Mouse (Mus musculus) forebrain, embryonic 11.5 days (tissue): ENCODE data around the gene Dlx6. TPM values are rescaled to one million over a fixed set of nuclear protein-coding genes. Genes with fewer than 3 reads are reported as not detected.

Experiments used
- ATAC-seq: fragments of 200-750 bp; cut with Nextera tagmentation; replicated peaks from 2 replicates; pipeline ENCODE4 v1.8.0; 2017; ENCODE audit warnings: moderate TSS enrichment; ENCODE audit not compliant: low FRiP score
- DNase-seq: peaks from one replicate; pipeline ENCODE4 v3.0.0-alpha.2; 2017; ENCODE audit warnings: low spot score
- H3K27ac ChIP-seq: fragments of 300-500 bp; sonication (generic); 2 replicates; pipeline ENCODE4 v1.5.1; 2014; ENCODE audit warnings: low read depth, low read length
- H3K27me3 ChIP-seq: fragments of 300-500 bp; sonication (generic); 2 replicates; pipeline ENCODE4 v1.6.1; 2014; ENCODE audit warnings: mild to moderate bottlenecking, low read length, mixed read lengths; ENCODE audit not compliant: control insufficient read depth, insufficient read depth
- H3K36me3 ChIP-seq: fragments of 300-500 bp; sonication (generic); 2 replicates; pipeline ENCODE4 v1.6.1; 2014; ENCODE audit warnings: mild to moderate bottlenecking, low read length, moderate library complexity, mixed read lengths; ENCODE audit not compliant: control insufficient read depth, insufficient read depth
- H3K4me1 ChIP-seq: fragments of 300-500 bp; sonication (generic); replicated peaks from 2 replicates; pipeline ENCODE4 v1.6.1; 2014; ENCODE audit warnings: low read length, mixed read lengths; ENCODE audit not compliant: control insufficient read depth, insufficient read depth
- H3K4me2 ChIP-seq: fragments of 300-500 bp; sonication (generic); 2 replicates; pipeline ENCODE4 v1.6.1; 2014; ENCODE audit warnings: low read depth, mild to moderate bottlenecking, low read length, moderate library complexity, mixed read lengths; ENCODE audit not compliant: severe bottlenecking
- H3K4me3 ChIP-seq: fragments of 300-500 bp; sonication (generic); 2 replicates; pipeline ENCODE4 v1.5.1; 2014; ENCODE audit warnings: low read depth, low read length
- H3K9ac ChIP-seq: fragments of 300-500 bp; sonication (generic); 2 replicates; pipeline ENCODE4 v1.6.1; 2014; ENCODE audit warnings: low read length
- H3K9me3 ChIP-seq: fragments of 300-500 bp; sonication (generic); 2 replicates; pipeline ENCODE4 v1.6.1; 2016; ENCODE audit warnings: low read length, mixed read lengths; ENCODE audit not compliant: control insufficient read depth
- WGBS: fragments of 180-500 bp; shearing (Covaris S2); extraction: QIAGEN DNeasy Blood & Tissue Kit; methylation state at CpG from one replicate; pipeline ENCODE4 v1.1.7; 2014; 5-methylcytosine and 5-hydroxymethylcytosine counted together
- polyA plus RNA-seq: library from polyadenylated mRNA; unstranded; fragments of >200 nt; fragmentation: Nextera tagmentation; extraction: Ambion mirVana; gene quantifications from 2 replicates; pipeline ENCODE4 v1.2.1, GENCODE M21; 2014

The Dlx6 gene
- polyA plus RNA-seq, 1 experiment from 2014 or later: 4.5 TPM

DNA sequence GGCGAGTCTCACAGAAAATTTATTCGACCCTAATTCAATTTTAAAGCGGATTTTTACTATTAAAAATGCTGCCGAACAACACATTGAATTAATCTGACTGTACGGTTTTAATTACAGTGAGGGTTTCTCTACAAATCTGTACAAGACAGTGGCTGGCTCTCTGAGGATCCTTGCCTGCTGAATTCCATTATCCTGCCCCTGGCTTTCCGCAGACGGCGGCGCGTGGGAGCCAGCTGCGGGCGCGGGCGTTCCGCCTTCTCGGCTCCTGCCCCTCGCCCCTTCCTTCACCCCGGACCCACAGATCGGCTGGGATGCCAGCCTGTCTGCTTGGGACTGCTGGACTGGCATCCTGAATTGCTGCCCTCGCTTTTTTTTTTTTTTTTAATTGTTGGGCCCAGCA lies 6.8 kb upstream of the Dlx6 start:
- Histone ChIP-seq H3K4me1 (0 out of 2 replicates have a peak, but pooled peaks cover 6% of the 10 kb centered on the region), H3K4me3 (peak overlapping the region; percentile 18), H3K9me3 (no peaks in the 10 kb centered on the region), H3K27me3 (peaks cover 92% of the 10 kb centered on the region), H3K4me2 (peak overlapping the region; percentile 29), H3K36me3 (no peaks in the 10 kb centered on the region), H3K27ac (0 out of 2 replicates have a peak overlapping the region, but pooled peaks have one; percentile 4), H3K9ac (no peak overlapping the region; the same call in 1 of the 2 replicates)
- ATAC-seq: no peak
- no peak for DNase-seq
- WGBS: under 1% methylated on average over 20 of the region's 20 CpGs

DNA sequence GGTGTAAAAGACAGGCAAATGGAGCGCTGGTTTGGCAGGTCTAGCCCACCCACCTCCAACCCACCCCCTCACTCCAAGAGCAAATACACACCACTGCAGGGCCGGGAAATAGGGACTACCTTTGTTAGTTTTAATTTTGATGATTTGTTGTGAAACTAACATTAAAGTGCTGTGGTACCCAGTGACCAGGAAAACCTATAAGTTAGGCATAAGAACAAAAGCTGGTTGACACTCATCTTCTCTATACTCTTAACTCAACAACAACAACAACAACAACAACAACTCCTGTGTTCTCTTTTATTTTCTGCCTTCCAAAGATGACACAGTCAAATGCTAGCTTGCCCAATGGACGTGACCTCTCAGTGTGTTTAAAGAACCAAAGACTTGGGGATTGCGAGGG lies 6.3 kb upstream of the Dlx6 start:
- Histone ChIP-seq H3K4me2 (peak overlapping the region; percentile 29; the same call in 1 of the 2 replicates), H3K36me3 (no peaks in the 10 kb centered on the region), H3K4me1 (0 out of 2 replicates have a peak, but pooled peaks cover 6% of the 10 kb centered on the region), H3K9ac (no peak overlapping the region), H3K27me3 (peaks cover 89% of the 10 kb centered on the region), H3K9me3 (no peaks in the 10 kb centered on the region), H3K4me3 (no peak overlapping the region; the same call in 1 of the 2 replicates), H3K27ac (no peak overlapping the region)
- DNase-seq (no peak), ATAC-seq (no peak)
- WGBS: 2% methylated on average over 4 of the region's 4 CpGs

DNA sequence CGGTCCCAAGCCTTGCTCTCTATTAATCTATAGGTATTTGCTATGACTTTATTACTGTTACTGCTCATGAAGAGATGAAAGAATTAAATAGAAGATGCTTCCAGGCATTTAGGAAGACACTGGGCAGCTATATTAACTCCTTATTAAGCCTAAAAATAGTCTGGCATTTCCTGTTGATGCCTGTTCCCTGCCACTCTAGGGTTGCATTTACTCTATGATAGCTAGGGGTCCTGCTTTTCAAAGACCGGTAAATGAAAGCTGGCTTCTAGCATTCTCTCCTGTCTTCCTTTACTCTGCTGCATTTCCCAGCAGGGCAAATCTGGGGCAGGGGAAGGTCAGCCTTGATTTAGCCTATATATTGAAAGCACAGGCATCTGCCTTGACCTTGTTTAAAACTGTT lies 5.4 kb upstream of the Dlx6 start:
- peak overlapping the region; percentile 12 for H3K4me2 ChIP-seq
- ATAC-seq (no peak), DNase-seq (no peak)
- H3K4me1 ChIP-seq: 0 out of 2 replicates have a peak, but pooled peaks cover 6% of the 10 kb centered on the region
- no peaks in the 10 kb centered on the region for H3K9me3 ChIP-seq
- peaks cover 88% of the 10 kb centered on the region for H3K27me3 ChIP-seq
- H3K4me3 ChIP-seq: peak overlapping the region; percentile 24
- peak overlapping the region; percentile 3; the same call in 1 of the 2 replicates for H3K9ac ChIP-seq
- 14% methylated on average over 2 of the region's 2 CpGs for WGBS
- H3K36me3 ChIP-seq: no peaks in the 10 kb centered on the region
- H3K27ac ChIP-seq: peak overlapping the region; percentile 1; the same call in 1 of the 2 replicates

DNA sequence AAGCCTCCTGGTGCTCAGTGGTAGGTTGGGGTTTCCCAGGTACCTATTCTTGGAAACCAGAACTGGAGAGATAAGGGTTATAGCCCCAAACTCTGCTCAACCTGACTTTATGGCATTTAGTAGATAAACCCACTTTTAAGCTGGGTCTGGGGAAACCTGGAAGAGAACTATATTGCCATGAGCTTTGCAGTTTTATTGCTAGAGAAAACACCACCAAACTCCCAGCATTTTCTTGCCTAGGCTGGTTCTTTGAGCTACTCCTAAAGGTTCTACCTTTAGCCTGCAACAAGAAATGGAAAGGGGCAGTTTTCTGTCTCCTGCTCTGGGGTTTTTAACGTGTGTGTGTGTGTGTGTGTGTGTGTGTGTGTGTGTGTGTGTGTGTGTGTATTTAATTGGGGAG lies 4.6 kb upstream of the Dlx6 start:
- H3K27ac ChIP-seq: no peak overlapping the region
- no peak for ATAC-seq
- H3K4me3 ChIP-seq: peak overlapping the region; percentile 24
- H3K4me2 ChIP-seq: peak overlapping the region; percentile 12; the same call in 1 of the 2 replicates
- no peak for DNase-seq
- H3K27me3 ChIP-seq: peaks cover 87% of the 10 kb centered on the region
- no peaks in the 10 kb centered on the region for H3K9me3 ChIP-seq
- H3K4me1 ChIP-seq: 0 out of 2 replicates have a peak, but pooled peaks cover 6% of the 10 kb centered on the region
- no peaks in the 10 kb centered on the region for H3K36me3 ChIP-seq
- H3K9ac ChIP-seq: no peak overlapping the region; the same call in 1 of the 2 replicates
- 0% methylated on average over 1 of the region's 1 CpGs for WGBS

DNA sequence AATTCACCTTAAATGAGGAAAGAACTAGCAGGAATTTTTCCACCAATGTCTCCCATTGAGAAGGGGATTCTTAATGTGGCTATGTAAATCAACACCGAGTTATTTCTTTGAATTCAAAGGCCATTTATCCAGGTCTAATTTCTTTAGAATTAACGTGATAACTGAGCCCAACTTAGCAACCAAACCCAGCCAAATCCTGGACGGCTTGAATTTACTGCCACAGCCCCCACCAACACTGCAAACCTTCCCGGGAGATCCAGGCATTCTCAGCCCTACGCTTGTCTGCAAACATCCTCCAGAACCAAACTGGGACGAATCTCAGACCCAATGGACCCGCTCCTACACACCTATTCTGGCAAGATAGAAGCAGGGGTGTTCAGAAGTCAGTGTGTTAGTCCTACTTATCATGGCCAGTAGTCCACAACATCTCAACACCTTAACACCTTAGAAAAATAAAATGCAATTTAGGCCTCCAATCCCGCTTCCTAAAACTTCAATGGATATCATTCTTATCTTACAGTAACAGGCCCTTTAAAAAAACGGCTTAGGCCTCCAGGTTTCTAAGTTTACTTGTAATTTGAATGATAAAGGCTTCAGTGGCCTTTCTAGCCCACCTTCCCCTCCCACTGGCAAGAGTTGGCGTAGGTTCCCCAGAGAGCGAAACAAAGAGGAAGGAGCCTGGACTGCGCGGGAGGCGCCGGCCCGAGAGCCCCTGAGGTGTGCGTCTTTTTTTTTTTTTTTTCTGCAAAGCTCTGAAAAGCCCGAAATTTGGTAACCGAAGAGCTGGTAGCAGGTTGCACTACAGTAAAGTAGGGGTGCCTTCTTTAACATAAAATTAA lies 3.8 kb upstream of the Dlx6 start:
- H3K4me2 ChIP-seq: peak overlapping the region; percentile 16
- H3K9me3 ChIP-seq: no peaks in the 10 kb centered on the region
- peak overlapping the region; percentile 43 for H3K9ac ChIP-seq
- peak overlapping the region; percentile 74 for H3K27ac ChIP-seq
- ATAC-seq: no peak
- under 1% methylated on average over 19 of the region's 19 CpGs for WGBS
- H3K27me3 ChIP-seq: peaks cover 88% of the 10 kb centered on the region
- peaks cover 12% of the 10 kb centered on the region; the same call in 1 of the 2 replicates for H3K4me1 ChIP-seq
- H3K4me3 ChIP-seq: peak overlapping the region; percentile 24
- no peaks in the 10 kb centered on the region for H3K36me3 ChIP-seq
- no peak for DNase-seq

DNA sequence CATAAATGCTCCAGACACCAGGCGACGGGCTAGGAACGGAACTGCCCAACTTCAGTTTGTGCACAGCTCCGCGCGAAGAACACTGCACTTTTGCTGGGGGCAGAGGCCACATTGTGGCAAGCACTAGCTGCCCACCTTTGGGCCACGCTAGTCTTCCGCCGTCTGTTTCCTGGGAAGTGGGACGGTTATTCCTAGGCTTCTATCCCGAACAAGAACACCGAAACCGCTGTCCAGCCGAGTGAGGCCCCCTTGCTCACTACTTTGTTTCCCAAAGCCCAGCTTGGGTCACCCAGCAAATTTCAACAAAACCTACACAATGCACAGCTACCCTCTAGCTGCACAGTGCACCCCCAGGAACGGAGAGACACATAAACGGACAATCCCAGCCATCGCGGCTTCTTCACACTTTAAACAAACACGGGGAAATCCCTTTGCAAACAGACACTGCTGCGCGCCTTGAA lies 3.2 kb upstream of the Dlx6 start:
- H3K9ac ChIP-seq: peak overlapping the region; percentile 43
- H3K27me3 ChIP-seq: peaks cover 85% of the 10 kb centered on the region
- peak overlapping the region; percentile 74 for H3K27ac ChIP-seq
- peak overlapping the region; percentile 26 for H3K4me2 ChIP-seq
- no peak for ATAC-seq
- DNase-seq: no peak
- WGBS: under 1% methylated on average over 21 of the region's 21 CpGs
- H3K4me3 ChIP-seq: peak overlapping the region; percentile 24
- no peaks in the 10 kb centered on the region for H3K9me3 ChIP-seq
- H3K4me1 ChIP-seq: peaks cover 12% of the 10 kb centered on the region; the same call in 1 of the 2 replicates
- H3K36me3 ChIP-seq: no peaks in the 10 kb centered on the region

DNA sequence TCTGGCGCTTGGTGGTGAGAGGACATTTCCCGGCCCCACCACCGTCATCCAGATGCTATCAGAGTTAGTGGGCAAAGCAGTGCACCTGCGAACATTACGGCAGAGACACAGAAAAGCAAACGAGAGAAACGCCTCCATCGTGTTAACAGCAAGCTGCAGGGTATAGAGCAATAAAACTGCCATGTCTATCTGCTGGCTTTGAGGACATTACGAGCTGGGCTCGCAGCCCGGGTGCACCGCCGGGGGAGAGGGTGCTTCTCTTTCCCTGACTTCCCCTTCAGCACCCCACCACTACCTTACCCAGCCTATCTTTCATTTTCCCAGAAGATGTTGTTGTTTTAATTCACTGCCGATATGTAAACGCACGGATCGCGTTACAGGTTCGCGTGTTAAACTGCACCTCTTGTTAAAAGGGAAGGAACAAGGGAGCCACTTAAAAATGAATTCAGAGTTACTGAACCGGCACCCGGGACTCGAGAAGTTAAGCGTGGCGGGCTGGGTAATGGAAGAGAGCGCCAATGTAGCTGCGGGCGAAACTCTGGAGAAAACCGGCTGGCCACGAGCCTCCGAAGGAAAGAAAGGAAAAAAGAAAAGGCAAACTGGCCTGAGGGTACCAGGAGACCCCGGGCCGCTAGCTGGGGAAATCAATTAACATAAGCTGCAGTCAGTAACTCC lies 2.6 kb upstream of the Dlx6 start:
- ATAC-seq: no peak
- H3K4me2 ChIP-seq: peak overlapping the region; percentile 26
- under 1% methylated on average over 33 of the region's 33 CpGs for WGBS
- peaks cover 85% of the 10 kb centered on the region for H3K27me3 ChIP-seq
- H3K9me3 ChIP-seq: no peaks in the 10 kb centered on the region
- peak overlapping the region; percentile 74 for H3K27ac ChIP-seq
- no peaks in the 10 kb centered on the region for H3K36me3 ChIP-seq
- peak overlapping the region; percentile 43 for H3K9ac ChIP-seq
- peak overlapping the region; percentile 24 for H3K4me3 ChIP-seq
- H3K4me1 ChIP-seq: peaks cover 12% of the 10 kb centered on the region; the same call in 1 of the 2 replicates
- DNase-seq: no peak

DNA sequence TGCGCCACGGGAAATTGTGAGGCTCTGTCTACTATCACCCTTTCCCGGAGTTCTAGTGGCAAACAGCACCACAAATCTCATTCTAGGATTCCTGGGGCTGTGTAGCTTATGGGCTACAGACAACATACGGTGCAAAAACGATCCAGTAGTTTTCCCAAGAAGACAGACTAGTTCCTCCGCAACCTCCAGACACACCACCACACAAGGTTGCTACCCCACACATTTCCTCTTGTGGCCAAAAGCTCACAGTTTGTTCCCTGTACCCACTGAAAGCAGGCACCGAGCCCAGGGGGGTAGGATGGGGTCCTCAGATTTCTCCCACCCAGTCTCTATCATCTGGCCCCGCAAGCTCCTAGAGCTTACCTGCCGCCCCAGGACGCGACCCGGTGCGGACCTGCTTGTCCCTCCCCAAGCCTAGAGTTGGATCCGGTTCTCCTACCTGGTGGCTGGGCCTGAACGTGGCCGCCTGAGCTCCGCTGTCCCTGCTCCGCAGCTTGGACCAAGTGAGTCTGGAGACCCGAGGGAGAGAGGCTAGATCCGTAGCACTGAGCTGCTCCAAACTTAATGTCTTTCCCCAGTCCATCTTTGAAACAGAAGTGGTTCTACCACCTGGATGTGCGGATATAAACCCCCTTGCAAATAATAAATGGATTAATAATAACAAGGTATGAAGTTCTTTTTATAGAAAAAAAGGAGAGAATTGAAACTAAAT lies 1.9 kb upstream of the Dlx6 start:
- DNase-seq (no peak), ATAC-seq (no peak)
- peak overlapping the region; percentile 24 for H3K4me3 ChIP-seq
- H3K36me3 ChIP-seq: no peaks in the 10 kb centered on the region
- H3K4me1 ChIP-seq: peaks cover 12% of the 10 kb centered on the region; the same call in 1 of the 2 replicates
- H3K9me3 ChIP-seq: no peaks in the 10 kb centered on the region
- H3K27me3 ChIP-seq: peaks cover 86% of the 10 kb centered on the region
- H3K4me2 ChIP-seq: peak overlapping the region; percentile 11; the same call in 1 of the 2 replicates
- H3K27ac ChIP-seq: peak overlapping the region; percentile 74
- WGBS: 1% methylated on average over 21 of the region's 21 CpGs
- peak overlapping the region; percentile 43 for H3K9ac ChIP-seq
